Mouse (Mus musculus) B cell, adult 2 months (primary cell): Measurements from ENCODE around the gene Prokr2.
A peak's percentile ranks its signal among the peaks of the same experiment; 100 is the strongest.
"Not testable (repeated sequence)": the region's sequence is repeated elsewhere in the genome, so short reads cannot be mapped to it uniquely, and the experiment has no call there.

Source experiments
- DNase-seq, 2 experiments: peaks; one replicate each; pipeline ENCODE4 v3.0.0; 2022

Prokr2 gene

DNA sequence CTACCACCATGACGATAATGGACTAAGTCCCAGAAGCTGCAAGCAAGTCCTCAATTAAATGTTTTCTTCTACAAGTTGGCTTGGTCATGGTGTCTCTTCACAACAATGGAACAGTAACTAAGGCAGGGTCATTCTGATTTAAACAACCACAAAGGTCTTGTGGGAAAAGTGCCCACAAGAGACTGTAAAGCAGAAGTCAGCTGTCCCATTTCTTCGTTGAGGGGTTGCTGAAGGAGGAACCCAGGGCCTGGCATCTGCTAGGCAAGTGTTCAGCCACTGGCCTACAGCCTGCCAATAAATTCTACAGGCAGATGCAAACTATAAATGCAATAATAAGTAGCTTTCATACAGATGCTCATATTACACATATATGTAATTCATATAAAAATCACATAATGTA, 48.0 kb downstream of the Prokr2 start:
- no peak for DNase-seq

DNA sequence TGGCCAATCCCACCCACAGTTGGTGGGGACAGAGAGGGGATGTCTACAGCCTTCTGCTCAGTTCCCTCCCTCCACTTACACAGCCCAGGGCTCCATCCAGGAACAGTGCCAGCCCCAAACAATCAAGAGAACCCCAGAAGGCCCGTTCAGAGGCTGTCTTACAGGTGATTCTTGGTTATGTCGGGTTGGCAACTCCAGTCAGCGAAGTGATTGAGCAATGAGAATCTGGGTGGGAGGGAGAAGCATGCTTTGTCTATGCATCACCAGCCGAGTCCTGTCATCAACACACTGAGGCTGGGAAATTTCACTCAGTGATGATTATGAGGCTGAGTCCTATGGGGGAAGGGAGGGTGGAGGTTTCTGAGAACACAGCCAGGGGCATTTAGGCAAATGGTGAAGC, 61.7 kb downstream of the Prokr2 start:
- no peak for DNase-seq

DNA sequence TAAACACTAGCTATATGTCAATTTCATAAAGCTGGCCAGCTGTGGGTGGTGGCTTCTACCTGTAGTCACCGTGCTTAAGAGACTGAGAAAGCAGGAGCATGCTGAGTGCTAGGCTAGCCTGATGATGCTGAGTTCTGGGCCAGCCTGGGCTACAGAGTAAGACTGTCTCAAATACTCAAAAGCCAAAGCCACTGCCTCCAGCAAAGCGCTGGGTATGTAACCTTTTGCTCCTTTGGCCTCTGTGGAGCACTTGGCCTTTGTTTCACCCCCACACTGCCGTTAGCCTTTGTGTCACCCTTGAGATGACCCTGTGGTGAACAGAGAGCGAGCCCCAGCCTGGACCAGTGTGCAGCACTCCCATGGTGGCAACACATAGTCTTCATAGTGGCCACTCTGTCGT, 64.7 kb downstream of the Prokr2 start:
- no peak for DNase-seq

DNA sequence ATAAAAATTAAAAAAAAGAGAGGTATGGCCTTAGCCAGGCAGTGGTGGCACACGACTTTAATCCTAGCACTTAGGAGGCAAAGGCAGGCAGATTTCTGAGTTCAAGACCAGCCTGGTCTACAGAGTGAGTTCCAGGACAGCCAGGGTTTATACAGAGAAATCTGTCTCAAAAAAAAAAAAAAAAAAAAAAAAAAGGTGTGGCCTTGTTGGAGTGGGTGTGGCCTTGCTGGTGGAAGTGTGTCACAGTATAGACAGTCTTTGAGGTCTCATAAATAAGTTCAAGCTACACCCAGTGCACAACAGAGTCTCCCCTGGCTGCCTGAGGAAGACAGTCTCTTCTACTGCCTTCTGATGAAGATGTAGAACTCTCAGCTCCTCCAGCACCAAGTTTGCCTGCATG, 68.1 kb downstream of the Prokr2 start:
- no peak for DNase-seq

DNA sequence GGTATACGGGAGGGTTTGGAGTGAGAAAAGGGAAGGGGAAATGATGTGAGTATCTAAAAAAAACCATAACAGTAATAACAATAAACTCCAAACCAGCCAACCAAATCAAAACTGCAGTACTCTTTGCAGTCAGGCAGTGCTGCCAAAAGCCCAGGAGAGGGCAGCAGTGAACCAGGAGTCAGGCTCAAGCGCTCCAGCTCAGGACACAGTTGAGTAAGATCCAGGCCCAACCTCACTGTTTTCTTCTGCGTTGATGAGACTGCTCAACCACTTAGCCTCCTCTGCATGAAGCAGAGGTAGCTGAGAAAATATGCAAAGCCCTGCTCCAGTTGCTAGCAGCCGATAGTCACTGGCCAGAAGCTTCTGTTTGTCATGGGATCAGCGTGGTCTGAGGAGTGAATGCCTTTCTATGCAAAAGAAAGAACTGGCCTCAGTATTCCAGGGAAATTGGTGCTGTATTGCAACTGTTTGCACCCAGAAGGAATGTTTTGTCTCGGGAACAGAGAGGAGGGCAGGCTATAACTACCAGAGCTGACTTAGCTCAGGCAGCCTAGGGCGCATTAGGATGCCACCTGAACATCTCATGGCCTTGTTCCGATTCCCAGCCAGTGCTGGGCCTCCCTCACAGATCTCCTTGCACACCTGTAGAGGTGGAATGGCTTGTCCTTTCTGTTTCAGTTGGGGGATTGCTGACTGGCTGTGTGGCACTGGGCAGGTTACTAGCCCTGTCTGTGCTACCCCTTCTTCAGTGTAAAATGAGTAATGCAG, 69.0 kb downstream of the Prokr2 start:
- peak; percentile 71 to 74 for DNase-seq

DNA sequence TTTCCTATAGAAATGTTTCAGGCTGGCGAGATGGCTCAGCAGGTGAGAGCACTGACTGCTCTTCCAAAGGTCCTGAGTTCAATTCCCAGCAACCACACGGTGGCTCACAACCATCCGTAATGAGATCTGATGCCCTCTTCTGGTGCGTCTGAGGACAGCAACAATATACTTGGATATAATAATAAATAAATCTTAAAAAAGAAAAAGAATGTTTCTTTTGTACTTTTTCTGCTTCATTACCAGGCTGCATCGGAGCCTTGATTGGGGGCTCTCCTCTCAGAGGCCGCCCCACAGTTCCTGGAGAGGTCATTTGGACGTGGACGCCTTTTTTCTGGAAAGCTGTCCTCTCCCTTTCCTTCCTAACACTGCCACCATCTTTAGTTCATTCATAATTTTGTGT, 71.2 kb downstream of the Prokr2 start:
- DNase-seq = not testable (repeated sequence)

DNA sequence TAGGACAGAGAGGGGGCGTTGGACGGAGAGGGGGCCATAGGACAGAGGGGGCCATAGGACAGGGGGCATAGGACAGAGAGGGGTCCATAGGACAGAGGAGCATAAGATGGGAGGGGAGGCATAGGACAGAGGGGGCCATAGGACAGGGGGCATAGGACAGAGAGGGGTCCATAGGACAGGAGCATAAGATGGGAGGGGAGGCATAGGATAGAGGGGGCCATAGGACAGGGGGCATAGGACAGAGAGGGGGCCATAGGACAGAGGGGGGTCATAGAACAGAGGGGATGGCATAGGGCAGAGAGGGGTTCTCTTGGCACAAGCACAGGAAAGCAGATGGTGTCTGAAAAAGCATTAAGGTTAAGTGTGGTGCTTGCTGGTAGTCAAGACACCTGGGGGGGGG, 71.7 kb downstream of the Prokr2 start:
- no peak for DNase-seq

DNA sequence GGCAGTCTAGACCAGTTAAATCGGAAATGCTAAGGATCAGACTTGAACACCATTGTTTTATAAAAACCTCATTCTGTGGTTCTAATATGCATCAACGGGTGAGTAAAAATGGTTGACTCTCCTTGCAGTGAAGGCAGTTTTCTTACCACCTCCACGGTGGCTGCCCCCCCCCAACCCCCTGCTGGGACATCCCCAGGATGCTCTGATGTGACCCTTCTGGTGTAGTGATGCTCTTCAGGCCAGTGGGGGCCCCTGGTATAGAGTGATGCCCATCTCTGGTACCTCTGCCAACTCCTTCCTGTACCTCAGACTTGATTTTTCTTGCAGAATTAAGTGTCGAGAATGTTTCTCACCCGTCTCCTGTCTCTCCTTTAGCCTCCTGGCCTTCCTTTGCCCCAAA, 72.6 kb downstream of the Prokr2 start:
- DNase-seq = no peak

DNA sequence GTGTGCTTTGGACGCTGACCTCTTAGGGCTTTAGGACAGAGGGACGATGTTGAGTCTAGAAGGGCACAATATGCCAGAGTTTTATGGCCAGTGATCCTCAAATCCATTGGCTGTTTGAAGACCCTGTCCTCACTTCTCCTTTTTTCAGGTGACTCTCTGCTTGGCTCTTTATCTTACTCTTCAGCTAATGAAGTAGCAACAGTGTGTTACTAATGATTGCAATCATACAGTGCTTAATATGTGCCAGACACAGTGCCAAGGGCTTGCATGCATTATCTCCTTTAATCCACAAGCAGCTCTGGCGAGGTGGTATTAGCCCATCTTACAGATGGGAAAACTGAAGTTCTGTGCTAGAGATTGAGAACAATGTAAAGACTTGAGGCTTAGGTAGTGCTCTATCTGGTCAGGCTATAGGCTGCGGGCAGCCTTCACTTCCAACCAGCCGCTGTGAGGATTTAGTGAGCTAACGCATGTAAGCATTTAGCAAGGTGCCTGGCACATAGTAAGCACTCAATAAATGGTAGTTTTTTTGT, 75.8 kb downstream of the Prokr2 start:
- DNase-seq = no peak

DNA sequence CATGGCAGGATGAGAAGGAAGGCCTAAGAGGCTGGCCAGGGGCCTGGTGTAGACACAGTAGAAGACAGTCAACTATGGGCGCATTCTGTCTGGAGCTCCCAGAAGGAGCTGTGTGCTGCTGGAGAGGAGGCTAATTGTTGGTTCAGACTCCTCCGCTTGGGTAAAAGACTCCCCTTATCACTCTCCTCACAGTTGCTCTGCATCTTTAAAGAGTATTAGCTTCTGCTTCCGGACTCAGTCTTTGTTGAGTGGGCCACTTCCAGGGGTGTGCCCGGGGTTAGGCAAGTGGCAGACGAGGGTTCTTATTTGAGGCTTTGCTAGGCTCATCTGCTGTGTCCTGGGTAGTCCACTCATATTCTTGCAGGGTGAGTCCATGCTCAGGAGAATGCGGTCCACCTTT, 76.4 kb downstream of the Prokr2 start:
- DNase-seq = no peak

DNA sequence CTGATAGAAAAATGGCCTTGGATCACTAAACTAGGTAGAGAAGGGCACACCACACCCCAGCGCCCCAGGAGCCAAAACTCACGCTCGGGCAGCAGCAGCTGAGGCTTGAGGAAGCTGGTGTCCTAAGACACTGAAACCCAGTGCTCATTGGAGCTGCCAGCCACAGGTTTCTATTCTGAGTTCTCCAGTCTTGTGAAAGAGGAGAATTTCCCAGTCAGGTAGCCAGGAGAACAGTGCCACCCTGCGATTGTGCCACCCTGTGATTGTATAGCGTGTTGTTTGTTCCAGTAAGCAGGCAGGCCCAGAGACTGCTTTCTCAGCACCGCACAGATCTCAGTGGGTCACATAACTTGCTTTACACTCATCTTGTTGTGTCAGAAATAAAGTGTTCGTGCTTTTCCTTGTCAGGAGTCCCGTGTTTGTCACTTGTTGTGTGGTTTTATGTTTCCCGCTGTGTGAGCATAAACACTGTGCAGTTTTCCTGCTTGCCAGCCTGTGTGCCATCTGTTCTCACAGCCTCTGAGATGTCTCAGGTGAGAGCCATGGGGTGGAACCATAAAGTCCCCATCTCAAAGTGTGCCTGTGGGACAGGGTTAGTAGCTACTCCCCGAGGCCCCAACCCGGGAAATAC, 77.9 kb downstream of the Prokr2 start:
- DNase-seq = no peak

DNA sequence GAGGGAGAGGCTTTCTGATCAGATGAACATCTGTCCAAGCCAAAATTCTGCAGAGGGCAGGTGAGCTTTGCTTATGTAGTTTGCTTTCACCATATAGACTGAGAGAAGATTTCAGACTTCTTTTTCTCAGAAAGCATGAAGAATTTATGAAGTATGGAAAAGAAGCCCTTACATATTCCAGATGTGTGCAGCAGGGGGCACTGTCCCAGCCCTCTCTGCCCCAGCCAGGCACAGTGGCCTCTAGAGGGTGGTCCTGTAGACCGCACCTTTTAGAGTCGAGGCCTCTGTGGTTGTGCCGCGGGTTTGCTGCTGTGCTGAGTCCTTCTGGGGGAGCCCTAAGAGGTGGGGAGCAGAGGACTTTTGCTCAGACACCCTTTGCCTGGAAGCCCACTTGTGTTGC, 79.3 kb downstream of the Prokr2 start:
- peak; percentile 45 to 54 for DNase-seq

DNA sequence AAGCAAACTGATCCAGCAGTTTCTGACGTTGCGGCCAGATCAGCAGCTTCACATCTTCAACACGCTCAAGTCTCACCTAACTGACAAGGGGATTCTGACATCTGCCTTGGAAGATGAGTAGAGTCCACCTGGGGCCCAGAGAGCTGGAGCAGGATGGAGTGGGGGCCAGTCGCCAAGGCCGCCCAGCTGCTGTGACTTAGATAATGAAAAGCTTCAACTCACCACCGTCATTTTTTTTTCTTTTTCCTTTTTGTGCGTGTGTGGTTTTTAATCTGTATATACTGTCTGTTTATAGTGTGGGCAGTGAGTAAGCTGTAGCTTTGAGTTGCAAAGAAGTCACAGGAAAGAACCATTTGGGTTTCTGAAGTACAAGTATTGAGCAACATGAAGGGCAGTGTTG, 80.1 kb downstream of the Prokr2 start:
- no peak for DNase-seq

DNA sequence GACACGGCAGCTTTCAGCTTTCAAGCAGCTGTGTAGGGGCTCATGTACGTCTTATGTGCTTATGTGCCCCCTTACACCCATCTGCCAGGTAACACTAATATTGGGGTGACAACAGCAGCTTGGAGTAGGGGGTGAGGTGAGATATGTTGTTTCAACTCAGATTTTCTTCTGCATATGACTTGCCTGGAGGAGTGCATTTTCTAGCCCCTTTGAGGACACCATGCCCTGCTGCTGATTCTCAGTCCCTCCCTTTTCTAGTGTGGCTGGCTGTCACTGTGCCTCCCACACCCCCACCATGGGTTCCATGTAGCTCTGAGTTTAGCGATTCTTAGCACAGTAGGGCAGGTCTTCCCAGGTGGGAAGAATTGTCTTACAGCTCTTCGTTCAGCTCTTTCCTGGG, 83.8 kb downstream of the Prokr2 start:
- no peak for DNase-seq

DNA sequence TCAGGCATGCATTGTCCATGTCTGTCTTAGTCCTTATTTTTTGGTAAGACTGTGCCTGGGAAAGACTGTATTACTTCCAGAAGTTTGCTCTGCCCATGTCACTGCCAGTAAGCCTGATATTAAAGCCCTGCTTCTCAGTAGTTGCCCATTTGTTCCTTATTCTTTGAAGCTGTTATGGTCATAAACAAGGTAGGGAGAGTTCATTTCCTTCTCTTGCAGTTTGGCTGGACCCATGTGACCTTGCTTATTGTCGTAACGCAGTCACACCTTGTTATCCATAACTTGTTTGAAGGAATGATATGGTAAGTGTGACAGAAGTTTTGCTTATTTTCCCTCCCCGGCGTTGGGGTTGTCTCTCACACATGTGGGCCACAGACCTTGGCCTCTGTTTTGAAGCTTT, 87.0 kb downstream of the Prokr2 start:
- no peak for DNase-seq

DNA sequence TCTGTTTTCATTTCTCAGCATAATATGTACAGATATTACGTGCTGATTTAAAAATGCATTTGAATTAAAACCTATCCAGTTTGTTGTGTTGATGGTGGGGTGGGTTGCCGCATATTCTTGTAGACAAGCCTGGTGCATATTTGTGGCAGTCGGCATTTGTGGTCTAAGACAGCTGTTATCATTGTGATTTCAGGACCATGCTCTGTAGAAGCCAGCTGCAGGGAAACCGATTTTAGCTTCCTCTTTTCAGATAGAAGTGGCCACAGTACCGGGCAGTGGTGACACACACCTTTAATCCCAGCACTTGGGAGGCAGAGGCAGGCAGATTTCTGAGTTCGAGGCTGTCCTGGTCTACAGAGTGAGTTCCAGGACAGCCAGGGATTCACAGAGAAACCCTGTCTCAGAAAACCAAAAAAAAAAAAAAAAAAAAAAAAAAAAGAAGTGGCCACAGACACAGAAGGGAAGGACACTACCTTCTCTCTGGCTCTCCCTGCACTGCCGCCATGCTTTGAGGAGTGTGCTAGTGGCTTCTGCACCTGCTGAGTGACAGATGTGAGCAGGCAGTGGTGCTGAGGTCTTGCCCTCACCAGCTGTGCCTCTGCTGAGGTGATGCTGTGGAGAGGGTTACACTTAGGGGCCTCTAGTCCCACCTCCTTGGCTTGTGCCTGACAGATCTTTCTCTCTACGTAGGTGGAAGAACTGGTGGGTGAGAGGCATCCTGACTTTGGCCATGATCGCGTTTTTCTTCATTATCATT, 91.4 kb downstream of the Prokr2 start:
- DNase-seq = no peak

DNA sequence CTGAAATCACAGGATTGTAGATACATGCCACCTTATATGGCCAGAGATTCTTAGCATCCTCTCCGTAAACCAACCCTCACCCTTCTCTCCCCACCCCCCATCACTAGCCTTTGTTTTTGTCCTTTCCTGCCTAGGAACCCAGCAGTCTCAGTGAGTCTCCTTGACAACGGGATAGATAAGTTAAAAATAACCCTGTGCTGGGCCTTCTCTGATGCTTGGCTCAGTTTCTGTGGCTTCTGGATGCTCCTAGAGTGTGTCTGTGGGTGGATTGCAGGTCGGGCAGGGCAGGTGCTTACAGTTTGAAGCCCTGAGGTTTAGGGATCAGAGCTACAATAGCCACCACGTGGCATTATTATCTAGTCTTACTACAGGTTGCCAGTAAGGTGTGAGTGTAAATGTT, 93.2 kb downstream of the Prokr2 start:
- no peak for DNase-seq

DNA sequence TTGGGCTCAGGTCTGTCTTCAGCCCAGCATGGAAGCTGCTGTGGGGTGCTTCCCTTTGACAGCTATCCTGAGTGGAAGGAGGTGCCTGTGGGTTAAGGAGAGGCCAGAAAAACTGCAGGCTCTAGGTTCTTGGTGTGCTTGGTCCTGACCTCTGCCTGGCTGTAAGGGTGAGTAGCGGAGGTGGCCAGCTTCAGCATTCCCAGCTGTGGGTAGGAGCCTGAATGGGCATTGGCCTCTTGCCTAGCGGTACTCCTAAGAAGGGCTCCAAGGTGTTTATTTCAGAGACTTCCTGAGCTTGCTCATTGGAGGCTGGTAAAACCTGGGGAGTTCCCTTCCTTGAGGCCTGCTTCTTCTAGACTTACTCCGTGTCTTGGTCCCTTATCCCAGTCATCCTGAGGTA, 94.0 kb downstream of the Prokr2 start:
- no peak for DNase-seq

DNA sequence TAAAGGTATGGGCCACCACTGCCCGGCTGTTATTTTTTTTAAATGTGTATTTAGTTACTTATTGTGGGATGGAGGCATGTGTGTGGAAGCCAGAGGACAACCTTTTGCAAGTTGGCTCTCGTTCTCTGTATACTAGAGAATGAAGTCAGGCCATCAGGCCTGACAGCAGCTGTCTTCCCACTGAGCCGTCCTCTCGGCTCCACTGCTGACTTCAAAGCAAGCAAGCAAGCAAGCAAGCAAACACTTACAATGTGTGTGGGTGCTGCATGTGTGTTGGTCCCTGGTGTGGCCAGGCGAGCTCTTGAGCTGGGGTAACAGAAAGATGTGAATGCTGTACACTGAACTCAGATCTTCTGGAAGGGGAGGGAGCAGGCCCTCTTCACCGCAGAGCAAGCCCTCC, 94.4 kb downstream of the Prokr2 start:
- no peak for DNase-seq

DNA sequence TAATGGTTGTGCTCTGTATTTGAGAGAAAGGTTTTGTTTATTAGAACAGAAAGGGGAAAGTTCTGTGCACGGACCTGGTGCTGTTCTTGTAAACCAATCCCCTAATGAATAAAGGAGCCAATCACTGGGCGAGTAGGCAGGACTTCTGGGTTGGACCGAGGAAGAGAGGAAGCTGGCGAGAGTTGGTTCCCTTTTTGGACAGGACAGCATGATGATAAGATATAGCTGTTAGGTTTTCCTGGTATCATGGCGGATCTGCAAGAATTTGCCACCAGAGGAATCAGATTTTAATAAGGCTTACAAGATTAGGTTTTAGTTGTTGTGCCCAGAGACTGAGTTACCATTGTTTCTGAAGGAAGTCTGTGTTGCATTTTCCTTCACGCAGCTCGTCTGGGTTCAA, 96.0 kb downstream of the Prokr2 start:
- not testable (repeated sequence) for DNase-seq
